Comparison of ENCODE assay signal across 17 mouse cellular contexts in the genomic region with DNA sequence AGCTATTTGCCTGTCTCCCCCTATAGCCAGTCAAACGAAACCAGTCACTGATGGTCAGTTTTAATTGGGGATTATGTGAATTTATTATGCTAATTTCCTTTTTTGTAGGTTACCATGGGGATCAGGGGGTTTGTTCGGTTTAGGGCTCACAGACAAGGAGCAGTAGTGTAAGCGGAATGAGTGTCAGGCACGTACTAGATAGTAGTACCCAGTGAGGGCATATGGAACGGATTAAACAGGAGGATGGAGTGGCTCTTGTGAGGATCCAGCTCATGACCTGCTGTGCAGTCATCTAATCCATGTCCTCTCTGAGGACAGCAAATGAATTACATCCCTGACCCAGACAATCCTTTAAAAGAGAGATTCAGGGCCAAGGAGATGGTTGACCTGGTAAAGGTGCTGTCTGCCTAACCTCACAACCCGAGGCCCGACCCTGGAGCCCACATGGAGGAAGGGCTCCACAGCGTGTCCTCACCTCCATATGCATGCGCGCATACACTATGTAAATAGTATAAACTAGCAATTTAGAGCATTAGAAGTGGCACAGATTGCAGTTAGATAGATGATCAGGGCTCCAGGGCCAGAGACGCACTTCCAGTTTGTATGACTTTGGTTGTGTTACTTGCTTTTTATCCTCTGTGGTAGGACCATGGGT.
DNase-seq lines count a peak whose midpoint lies in the region; ATAC-seq and TF ChIP-seq lines count a peak whose summit lies in the region.
"Had no signal": no experiment of that assay in that cellular context is flagged by ENCODE, and none has a peak within 500 bp of the region (broad histone marks: within the 10 kb centered on the region; RNA-seq: fewer than 3 reads in every experiment).

No protein-coding gene starts in this region.

- no peak overlapping the region for H3K9ac ChIP-seq in liver, embryonic 11.5 days (ENCODE audit: low read depth, low read length)
- no peak overlapping the region for H3K9ac ChIP-seq in forebrain, embryonic 16.5 days (replicated peaks; ENCODE audit: low read depth, low read length)
- no peak overlapping the region for H3K9ac ChIP-seq in midbrain, embryonic 13.5 days (replicated peaks)
- H3K9ac ChIP-seq: kidney, embryonic 15.5 days; limb, embryonic 15.5 days had no signal

- H3K4me2 ChIP-seq in liver, embryonic 11.5 days: peak overlapping the region; percentile 35
- H3K4me2 ChIP-seq in forebrain, embryonic 16.5 days (ENCODE audit: low read length): no peak overlapping the region
- H3K4me2 ChIP-seq in midbrain, embryonic 13.5 days (replicated peaks): no peak overlapping the region; the same call in 1 of the 2 replicates
- H3K4me2 ChIP-seq: kidney, embryonic 15.5 days; limb, embryonic 15.5 days had no signal

- no peaks in the 10 kb centered on the region for H3K27me3 ChIP-seq in liver, embryonic 11.5 days (replicated peaks; ENCODE audit: control insufficient read depth, insufficient read depth, low read length)
- no peaks in the 10 kb centered on the region for H3K27me3 ChIP-seq in forebrain, embryonic 16.5 days (replicated peaks; ENCODE audit: control insufficient read depth, insufficient read depth, low read length)
- H3K27me3 ChIP-seq in midbrain, embryonic 13.5 days: no peaks in the 10 kb centered on the region
- H3K27me3 ChIP-seq in kidney, adult 2 months (replicated peaks; ENCODE audit: control insufficient read depth, insufficient read depth, low read length): no peaks in the 10 kb centered on the region
- H3K27me3 ChIP-seq: kidney, embryonic 15.5 days; limb, embryonic 15.5 days had no signal

- 75% methylated on average over 11 of the region's 11 CpGs for WGBS in liver, embryonic 11.5 days
- 40% methylated on average over 11 of the region's 11 CpGs for WGBS in forebrain, embryonic 16.5 days
- 45% methylated on average over 11 of the region's 11 CpGs for WGBS in midbrain, embryonic 13.5 days
- WGBS in kidney, adult 2 months: 91% methylated on average over 11 of the region's 11 CpGs

- no peak overlapping the region for H3K27ac ChIP-seq in liver, embryonic 11.5 days (ENCODE audit: low read depth, low read length)
- peak overlapping the region; percentile 16 for H3K27ac ChIP-seq in forebrain, embryonic 16.5 days (ENCODE audit: low read length)
- peak overlapping the region; percentile 22 for H3K27ac ChIP-seq in midbrain, embryonic 13.5 days
- no peak overlapping the region for H3K27ac ChIP-seq in kidney, adult 2 months (ENCODE audit: insufficient read depth, low read depth, low read length)
- H3K27ac ChIP-seq: kidney, embryonic 15.5 days; limb, embryonic 15.5 days had no signal

- no peak for DNase-seq in liver, embryonic 11.5 days (ENCODE audit: low spot score)
- DNase-seq in liver: no peak
- peak; percentile 76 for DNase-seq in retina, postnatal 1 day
- no peak for DNase-seq in right cerebral cortex, adult 2 months (ENCODE audit: low spot score in 2 of 2)
- DNase-seq in left cerebral cortex, adult 9 months (ENCODE audit: low spot score in 2 of 2): no peak
- no peak for DNase-seq in kidney, adult 2 months
- DNase-seq: cerebellum, postnatal 25 days; gastrocnemius, postnatal 36 days; heart, postnatal 10 days; lung, postnatal 14 days; right cerebral cortex, postnatal 14 days; thymus, postnatal 4 days had no signal

- H3K36me3 ChIP-seq in liver, embryonic 11.5 days (ENCODE audit: control insufficient read depth, insufficient read depth, low read length): no peaks in the 10 kb centered on the region
- no peaks in the 10 kb centered on the region for H3K36me3 ChIP-seq in forebrain, embryonic 16.5 days (ENCODE audit: control insufficient read depth, insufficient read depth)
- H3K36me3 ChIP-seq in midbrain, embryonic 13.5 days: no peaks in the 10 kb centered on the region
- H3K36me3 ChIP-seq in kidney, adult 2 months (ENCODE audit: control insufficient read depth, insufficient read depth, low read length): no peaks in the 10 kb centered on the region
- H3K36me3 ChIP-seq: kidney, embryonic 15.5 days; limb, embryonic 15.5 days had no signal

- TF ChIP-seq POLR2A in kidney, adult 2 months (IDR thresholded peaks at IDR 0.05; ENCODE audit: low read depth, low read length): no peak

- no peaks in the 10 kb centered on the region for H3K9me3 ChIP-seq in liver, embryonic 11.5 days (ENCODE audit: control insufficient read depth, low read length)
- peaks cover 4% of the 10 kb centered on the region; the same call in 1 of the 2 replicates for H3K9me3 ChIP-seq in forebrain, embryonic 16.5 days (ENCODE audit: control insufficient read depth, low read length)
- H3K9me3 ChIP-seq in midbrain, embryonic 13.5 days: peaks cover 5% of the 10 kb centered on the region; the same call in 1 of the 2 replicates
- H3K9me3 ChIP-seq: kidney, embryonic 15.5 days; limb, embryonic 15.5 days had no signal

- no peak for TF ChIP-seq CTCF in kidney, adult 2 months (conservative IDR thresholded peaks at IDR 0.05; ENCODE audit: insufficient read depth, insufficient read length, low read depth, low read length)

- no peak for ATAC-seq in liver, embryonic 11.5 days (replicated peaks; ENCODE audit: low FRiP score)
- peak; percentile 79 for ATAC-seq in forebrain, embryonic 16.5 days
- ATAC-seq in midbrain, embryonic 13.5 days: peak; percentile 92

- H3K4me1 ChIP-seq in liver, embryonic 11.5 days (replicated peaks; ENCODE audit: control insufficient read depth, insufficient read depth, low read length): peaks cover 18% of the 10 kb centered on the region
- H3K4me1 ChIP-seq in forebrain, embryonic 16.5 days (replicated peaks; ENCODE audit: control insufficient read depth, insufficient read depth, low read length): peaks cover 30% of the 10 kb centered on the region
- peaks cover 33% of the 10 kb centered on the region for H3K4me1 ChIP-seq in midbrain, embryonic 13.5 days (replicated peaks)
- H3K4me1 ChIP-seq in kidney, adult 2 months (ENCODE audit: control insufficient read depth, insufficient read depth, low read length): no peaks in the 10 kb centered on the region
- H3K4me1 ChIP-seq: kidney, embryonic 15.5 days had no signal

- H3K4me3 ChIP-seq in liver, embryonic 11.5 days (ENCODE audit: low read depth, low read length): no peak overlapping the region
- H3K4me3 ChIP-seq in forebrain, embryonic 16.5 days (replicated peaks; ENCODE audit: low read length): no peak overlapping the region
- no peak overlapping the region for H3K4me3 ChIP-seq in midbrain, embryonic 13.5 days (replicated peaks)
- no peak overlapping the region for H3K4me3 ChIP-seq in kidney, adult 2 months (ENCODE audit: insufficient read depth, low read depth, low read length)
- H3K4me3 ChIP-seq: kidney, embryonic 15.5 days; limb, embryonic 15.5 days; myocyte had no signal

Comparison
In these comparisons a context has a peak if more than half of its experiments do, and no peak if none do; other contexts are left out.
1. H3K27ac ChIP-seq: peak in forebrain, embryonic 16.5 days (single experiment) and midbrain, embryonic 13.5 days (single experiment); none in liver, embryonic 11.5 days (single experiment) and kidney, adult 2 months (single experiment).